Mouse (Mus musculus) spleen, adult 2 months (tissue): ENCODE measurements around the gene Atg9b.

Source experiments
- CTCF ChIP-seq: fragments of 200-500 bp; IDR thresholded peaks from 2 replicates; pipeline ENCODE4 v1.5.1; 2011; ENCODE audit warnings: mild to moderate bottlenecking, inconsistent platforms; ENCODE audit not compliant: insufficient read depth, insufficient read length, insufficient replicate concordance; ENCODE audit errors: extremely low read depth
- POLR2A ChIP-seq: fragments of 200-500 bp; IDR thresholded peaks from 2 replicates; pipeline ENCODE4 v1.6.1; 2011; ENCODE audit warnings: low read depth, low read length, inconsistent platforms

DNA sequence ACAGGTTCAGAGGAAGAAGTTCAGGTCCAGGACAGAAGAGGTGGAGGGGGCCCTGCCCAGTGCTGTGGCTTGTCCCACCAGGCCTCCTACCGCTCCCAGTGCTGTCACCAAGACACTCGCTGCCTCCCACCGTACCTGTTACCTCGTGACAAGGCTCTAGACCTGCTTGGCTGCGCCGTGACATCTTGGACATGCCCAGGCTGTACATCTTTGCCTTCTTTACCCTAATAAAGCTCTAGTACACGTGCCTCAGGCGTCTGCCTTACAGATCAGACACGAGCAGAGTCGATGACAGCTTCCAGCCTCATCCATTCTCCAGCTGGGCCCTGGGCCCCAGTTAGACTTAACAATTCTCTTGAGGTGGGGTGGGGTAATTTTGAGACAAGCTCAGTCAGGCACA lies 25.6 kb upstream of the Atg9b start:
- TF ChIP-seq CTCF (no peak), POLR2A (no peak)
